Mouse (Mus musculus) neural tube, embryonic 15.5 days (tissue): ENCODE measurements around the gene Susd1. TPM values are rescaled to one million over a fixed set of nuclear protein-coding genes. Genes with fewer than 3 reads are reported as not detected.
"Not testable (repeated sequence)": the region's sequence is repeated elsewhere in the genome, so short reads cannot be mapped to it uniquely, and the experiment has no call there.

Experiments
- ATAC-seq: fragments of 200-750 bp; cut with Nextera tagmentation; 2 replicates; pipeline ENCODE4 v1.8.0; 2017; ENCODE audit warnings: mild to moderate bottlenecking, moderate TSS enrichment, moderate library complexity; ENCODE audit not compliant: low FRiP score
- H3K27ac ChIP-seq: fragments of 300-500 bp; sonication (generic); replicated peaks from 2 replicates; pipeline ENCODE4 v1.5.1; 2015; ENCODE audit warnings: mild to moderate bottlenecking, inconsistent platforms
- H3K27me3 ChIP-seq: fragments of 300-500 bp; sonication (generic); replicated peaks from 2 replicates; pipeline ENCODE4 v1.6.1; 2015; ENCODE audit warnings: inconsistent platforms
- H3K36me3 ChIP-seq: fragments of 300-500 bp; sonication (generic); 2 replicates; pipeline ENCODE4 v1.6.1; 2015; ENCODE audit warnings: inconsistent platforms
- H3K4me1 ChIP-seq: fragments of 300-500 bp; sonication (generic); 2 replicates; pipeline ENCODE4 v1.6.1; 2015; ENCODE audit warnings: inconsistent platforms
- H3K4me2 ChIP-seq: fragments of 300-500 bp; sonication (generic); 2 replicates; pipeline ENCODE4 v1.6.1; 2015; ENCODE audit warnings: inconsistent platforms, mild to moderate bottlenecking, moderate library complexity
- H3K4me3 ChIP-seq: fragments of 300-500 bp; sonication (generic); replicated peaks from 2 replicates; pipeline ENCODE4 v1.5.1; 2015; ENCODE audit warnings: mild to moderate bottlenecking, inconsistent platforms
- H3K9ac ChIP-seq: fragments of 300-500 bp; sonication (generic); replicated peaks from 2 replicates; pipeline ENCODE4 v1.6.1; 2015; ENCODE audit warnings: mild to moderate bottlenecking, inconsistent platforms
- H3K9me3 ChIP-seq: fragments of 300-500 bp; sonication (generic); replicated peaks from 2 replicates; pipeline ENCODE4 v1.6.1; 2016; ENCODE audit warnings: inconsistent platforms
- WGBS: fragments of 180-500 bp; shearing (Covaris S2); methylation state at CpG from one replicate; pipeline ENCODE4 v1.1.7; 2015; ENCODE audit warnings: mixed read lengths; 5-methylcytosine and 5-hydroxymethylcytosine counted together
- polyA plus RNA-seq: library from polyadenylated mRNA; unstranded; fragments of >200 nt; fragmentation: Nextera tagmentation; extraction: Ambion mirVana; gene quantifications from 2 replicates; pipeline ENCODE4 v1.2.1, GENCODE M21; 2015

Gene Susd1
- polyA plus RNA-seq, 1 experiment from 2014 or later, result 2.8 TPM

DNA sequence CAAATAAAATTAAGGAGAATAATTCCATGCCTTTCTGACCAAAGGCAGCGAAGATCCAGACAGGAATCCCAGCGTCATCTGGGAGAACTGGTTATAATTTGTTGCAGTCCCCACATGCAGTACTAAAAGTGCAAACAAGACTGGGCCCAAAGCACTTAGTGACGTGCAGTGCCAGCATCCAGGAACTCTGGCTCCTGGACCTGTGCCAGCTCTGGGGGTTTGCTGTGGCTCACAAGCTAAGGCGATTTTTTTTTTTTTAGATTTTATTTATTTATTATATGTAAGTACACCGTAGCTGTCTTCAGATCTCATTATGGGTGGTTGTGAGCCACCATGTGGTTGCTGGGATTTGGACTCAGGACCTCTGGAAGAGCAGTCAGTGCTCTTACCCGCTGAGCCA, 152.1 kb downstream of the Susd1 start:
- WGBS, result 75% methylated on average over 6 of the region's 6 CpGs

DNA sequence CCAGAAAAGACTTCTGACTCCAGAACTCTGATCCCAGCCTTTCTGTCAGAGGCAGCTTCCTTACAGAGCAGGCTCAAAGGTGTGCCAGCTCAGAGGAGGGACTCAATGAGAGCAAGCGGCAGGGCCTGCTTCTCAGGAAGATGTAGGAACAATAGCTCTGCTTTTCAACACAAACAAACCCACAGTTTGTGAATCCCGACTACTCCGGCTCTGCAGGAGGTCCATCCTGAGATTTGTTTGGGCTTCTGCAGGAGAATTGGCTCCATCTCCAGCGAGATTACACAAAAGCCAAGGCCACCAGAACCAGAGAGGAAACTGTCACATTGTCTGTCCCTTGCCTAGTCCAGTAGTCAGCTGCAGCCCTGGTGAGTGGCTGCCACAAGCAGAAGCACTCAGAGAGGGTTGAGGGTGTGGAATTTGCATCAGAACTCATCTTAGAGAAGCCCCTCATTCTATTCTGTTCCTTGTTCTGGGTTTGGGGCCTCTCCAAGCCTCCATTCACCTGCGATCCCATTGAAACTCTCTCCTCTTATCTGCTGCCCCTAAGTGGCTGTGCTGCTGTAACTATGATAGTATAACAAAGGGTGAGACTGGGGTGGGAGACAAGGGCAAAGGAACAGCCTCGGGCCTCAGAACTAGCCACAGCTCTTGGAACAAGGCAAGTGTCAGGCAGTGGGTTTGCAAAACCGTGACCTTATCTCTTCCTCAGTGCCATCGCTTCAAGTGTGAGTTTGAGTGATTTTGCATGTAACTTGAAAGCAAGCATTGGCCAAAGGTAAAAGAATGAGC, 155.5 kb downstream of the Susd1 start:
- H3K4me3 ChIP-seq, result no peak overlapping the region
- no peak for ATAC-seq
- H3K27me3 ChIP-seq, result no peaks in the 10 kb centered on the region
- H3K27ac ChIP-seq, result no peak overlapping the region
- no peaks in the 10 kb centered on the region for H3K9me3 ChIP-seq
- WGBS, result 48% methylated on average over 8 of the region's 8 CpGs
- H3K4me2 ChIP-seq, result no peak overlapping the region
- no peak overlapping the region for H3K9ac ChIP-seq
- no peaks in the 10 kb centered on the region for H3K4me1 ChIP-seq
- H3K36me3 ChIP-seq, result no peaks in the 10 kb centered on the region

More for the DNA sequence above, 152.1 kb downstream of the Susd1 start:
- ATAC-seq, H3K27ac ChIP-seq, H3K9ac ChIP-seq, H3K27me3 ChIP-seq, H3K36me3 ChIP-seq, H3K9me3 ChIP-seq, H3K4me3 ChIP-seq, H3K4me2 ChIP-seq, H3K4me1 ChIP-seq: not testable (repeated sequence)

DNA sequence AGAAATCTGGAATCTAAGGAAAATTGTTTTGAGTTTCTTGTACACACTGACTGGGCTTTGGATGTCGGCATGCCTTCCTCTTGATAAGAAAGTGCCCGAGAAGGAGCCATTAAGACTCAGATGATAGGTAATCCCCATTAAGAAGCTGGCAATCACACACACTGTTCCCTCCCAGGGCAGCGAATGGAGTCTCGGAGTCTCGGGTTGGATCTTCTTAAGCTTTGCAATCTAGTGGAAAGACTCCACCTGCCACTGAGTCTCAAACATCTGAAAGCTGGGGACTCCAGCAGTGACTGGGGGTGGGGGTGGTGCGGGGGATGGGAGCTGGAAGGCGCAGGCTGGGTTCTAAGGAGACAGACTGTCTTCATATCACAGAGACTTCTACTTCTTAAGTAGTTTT, 156.3 kb downstream of the Susd1 start:
- 60% methylated on average over 7 of the region's 7 CpGs for WGBS

DNA sequence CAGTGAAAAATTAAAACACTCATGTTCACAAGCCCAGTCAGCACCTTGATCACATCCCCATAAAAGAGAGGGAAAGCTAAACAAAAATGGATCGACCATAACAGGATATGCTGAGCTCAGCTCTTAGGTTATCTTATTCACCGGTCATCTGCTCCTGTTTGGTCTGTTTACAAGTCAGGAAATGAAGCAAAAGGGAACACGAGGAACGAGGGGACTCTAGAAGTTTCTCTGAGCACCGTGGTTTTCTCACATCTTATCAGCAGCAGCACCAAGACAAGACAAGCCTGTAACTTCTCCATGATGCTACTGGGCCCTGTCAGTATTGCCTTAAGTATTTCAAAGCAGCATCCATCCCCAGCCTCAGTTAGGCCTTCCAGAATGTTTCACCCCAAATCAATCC, 157.6 kb downstream of the Susd1 start:
- Histone ChIP-seq H3K36me3 (no peaks in the 10 kb centered on the region), H3K4me3 (no peak overlapping the region), H3K27me3 (no peaks in the 10 kb centered on the region), H3K4me1 (no peaks in the 10 kb centered on the region), H3K4me2 (no peak overlapping the region), H3K27ac (no peak overlapping the region), H3K9ac (no peak overlapping the region), H3K9me3 (no peaks in the 10 kb centered on the region)
- 80% methylated on average over 5 of the region's 5 CpGs for WGBS
- no peak for ATAC-seq

More for the DNA sequence above, 156.3 kb downstream of the Susd1 start:
- H3K27me3 ChIP-seq, result no peaks in the 10 kb centered on the region
- H3K4me3 ChIP-seq, result no peak overlapping the region
- H3K4me1 ChIP-seq, result no peaks in the 10 kb centered on the region
- no peak overlapping the region for H3K27ac ChIP-seq
- H3K4me2 ChIP-seq, result no peak overlapping the region
- no peak for ATAC-seq
- H3K9me3 ChIP-seq, result no peaks in the 10 kb centered on the region
- H3K9ac ChIP-seq, result no peak overlapping the region
- H3K36me3 ChIP-seq, result no peaks in the 10 kb centered on the region

DNA sequence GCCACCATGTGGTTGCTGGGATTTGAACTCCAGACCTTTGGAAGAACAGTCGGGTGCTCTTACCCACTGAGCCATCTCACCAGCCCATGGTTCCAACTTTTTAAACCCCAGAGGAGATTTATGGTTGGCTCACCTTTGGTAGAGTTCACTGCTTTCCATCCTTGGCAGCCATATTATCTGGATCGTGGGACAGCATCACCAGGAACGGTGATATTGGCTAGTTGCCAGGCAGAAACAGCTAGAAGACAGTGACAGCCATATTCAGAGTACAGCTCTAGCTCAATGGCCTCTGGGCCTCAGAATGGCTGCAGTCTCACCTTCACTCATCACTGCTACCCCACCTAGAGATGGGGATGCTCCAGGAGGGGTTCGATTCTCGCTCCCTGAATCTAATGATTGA, 159.3 kb downstream of the Susd1 start:
- Histone ChIP-seq H3K27me3 (no peaks in the 10 kb centered on the region), H3K4me2 (no peak overlapping the region), H3K4me1 (no peaks in the 10 kb centered on the region), H3K27ac (no peak overlapping the region), H3K36me3 (no peaks in the 10 kb centered on the region), H3K4me3 (no peak overlapping the region), H3K9ac (no peak overlapping the region), H3K9me3 (no peaks in the 10 kb centered on the region)
- no peak for ATAC-seq
- 86% methylated on average over 5 of the region's 5 CpGs for WGBS

DNA sequence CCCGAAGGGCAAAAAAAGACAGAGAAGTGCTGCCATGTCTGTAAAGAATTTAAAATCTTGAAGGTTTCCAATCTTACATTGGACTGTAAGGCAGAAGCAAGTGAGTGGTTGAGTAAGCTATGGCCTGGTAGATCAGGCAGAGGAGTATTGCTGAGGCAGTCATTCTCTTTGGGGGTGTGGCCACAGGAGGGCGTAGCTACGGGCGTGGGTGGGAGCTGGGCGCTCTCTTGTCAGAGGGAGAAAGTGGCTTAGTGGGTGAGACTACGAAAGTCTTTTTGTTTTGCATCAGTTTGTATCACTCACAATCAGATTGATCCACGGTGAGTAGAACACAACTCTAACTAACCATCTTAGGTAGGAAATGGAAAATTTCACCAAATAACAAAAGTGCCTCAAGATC, 160.0 kb downstream of the Susd1 start:
- Histone ChIP-seq H3K36me3 (no peaks in the 10 kb centered on the region), H3K4me1 (no peaks in the 10 kb centered on the region), H3K9me3 (no peaks in the 10 kb centered on the region), H3K4me2 (no peak overlapping the region), H3K27me3 (no peaks in the 10 kb centered on the region), H3K27ac (no peak overlapping the region), H3K9ac (no peak overlapping the region), H3K4me3 (no peak overlapping the region)
- 89% methylated on average over 7 of the region's 7 CpGs for WGBS
- no peak for ATAC-seq

DNA sequence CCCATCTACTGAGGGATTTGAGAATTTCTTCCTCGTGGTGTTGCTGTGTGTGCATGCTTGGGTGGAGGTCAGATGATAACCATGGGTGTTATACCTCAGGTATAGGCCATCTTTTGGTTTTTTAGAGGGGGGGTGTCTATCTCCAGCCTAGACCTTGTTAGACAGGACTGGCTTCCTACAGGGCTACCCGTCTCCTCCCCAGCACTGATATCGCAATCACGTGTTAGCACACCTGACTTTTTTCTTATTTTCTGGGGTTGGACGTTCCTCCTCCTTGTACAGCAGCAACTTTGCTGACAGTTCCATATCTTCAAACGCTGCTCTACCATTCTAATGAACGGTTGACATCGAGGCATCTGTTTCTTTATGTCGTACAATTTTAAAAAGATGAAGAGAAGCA, 160.5 kb downstream of the Susd1 start:
- WGBS, result 96% methylated on average over 9 of the region's 9 CpGs
- Histone ChIP-seq H3K27ac (no peak overlapping the region), H3K9me3 (no peaks in the 10 kb centered on the region), H3K4me3 (no peak overlapping the region), H3K36me3 (no peaks in the 10 kb centered on the region), H3K27me3 (no peaks in the 10 kb centered on the region), H3K4me1 (no peaks in the 10 kb centered on the region), H3K9ac (no peak overlapping the region), H3K4me2 (no peak overlapping the region)
- ATAC-seq, result no peak

DNA sequence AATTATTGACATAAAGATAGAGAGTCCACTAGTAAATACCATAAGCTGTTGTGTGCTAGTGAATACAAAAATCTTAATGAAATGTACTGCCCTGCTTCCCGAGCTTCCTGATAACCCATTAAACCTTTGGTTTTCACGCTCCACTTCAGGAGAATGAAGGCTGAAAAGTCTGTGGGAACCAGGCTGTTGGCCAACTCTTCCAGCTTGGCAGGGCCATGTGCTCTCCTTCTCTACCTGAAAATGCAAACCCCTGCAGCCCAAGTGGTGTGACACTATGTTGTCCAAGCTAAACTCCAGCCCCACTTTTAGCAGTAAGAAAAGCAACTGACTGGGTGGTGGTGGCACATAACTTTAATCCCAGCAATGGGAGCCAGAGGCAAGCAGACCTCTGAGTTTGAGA, 162.5 kb downstream of the Susd1 start:
- Histone ChIP-seq H3K27ac (no peak overlapping the region), H3K27me3 (no peaks in the 10 kb centered on the region), H3K9me3 (no peaks in the 10 kb centered on the region), H3K4me1 (no peaks in the 10 kb centered on the region), H3K4me2 (no peak overlapping the region), H3K4me3 (no peak overlapping the region), H3K36me3 (no peaks in the 10 kb centered on the region), H3K9ac (no peak overlapping the region)
- 67% methylated on average over 2 of the region's 2 CpGs for WGBS
- no peak for ATAC-seq

DNA sequence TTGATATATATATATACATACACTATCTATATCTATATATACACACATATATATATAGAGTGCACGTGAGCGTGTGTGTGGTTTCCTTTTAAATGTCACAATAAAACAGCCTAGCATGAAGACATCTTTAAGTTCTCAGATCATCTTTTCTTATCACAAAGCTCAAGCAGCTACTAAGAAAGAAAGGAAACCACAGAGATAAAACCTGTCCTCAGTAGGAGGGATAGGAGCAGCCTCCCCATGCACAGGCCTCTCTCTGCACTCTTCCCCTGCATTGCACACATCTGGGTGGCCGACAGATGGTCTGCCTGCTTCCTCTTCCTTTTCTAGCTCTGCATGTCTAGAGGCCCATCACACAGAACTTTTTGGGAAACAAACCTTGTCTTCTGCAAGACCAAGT, 162.9 kb downstream of the Susd1 start:
- Histone ChIP-seq H3K4me2 (no peak overlapping the region), H3K9ac (no peak overlapping the region), H3K4me3 (no peak overlapping the region), H3K27me3 (no peaks in the 10 kb centered on the region), H3K27ac (no peak overlapping the region), H3K9me3 (no peaks in the 10 kb centered on the region), H3K36me3 (no peaks in the 10 kb centered on the region), H3K4me1 (no peaks in the 10 kb centered on the region)
- no peak for ATAC-seq
- WGBS, result 85% methylated on average over 3 of the region's 3 CpGs

DNA sequence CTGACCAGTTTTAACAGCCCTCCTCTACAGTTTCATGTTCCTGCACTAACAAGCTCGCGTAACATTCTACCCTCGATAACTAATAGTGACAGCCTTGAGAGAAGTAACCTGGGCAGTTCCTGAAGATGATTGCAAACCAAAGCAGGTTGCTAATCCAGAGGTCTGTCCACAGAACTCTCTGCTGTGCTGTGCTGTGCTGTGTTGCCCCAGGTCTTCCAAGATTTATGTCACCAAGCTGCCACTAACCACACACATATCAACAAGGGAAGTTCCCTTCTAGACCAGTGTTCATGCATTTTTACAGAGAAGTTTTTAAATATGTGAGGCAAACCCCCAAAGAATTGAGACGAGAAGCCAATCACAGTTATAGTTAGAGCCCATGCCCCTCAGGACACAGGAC, 164.3 kb downstream of the Susd1 start:
- H3K27ac ChIP-seq, result no peak overlapping the region
- no peak for ATAC-seq
- H3K4me1 ChIP-seq, result no peaks in the 10 kb centered on the region
- no peaks in the 10 kb centered on the region for H3K9me3 ChIP-seq
- H3K9ac ChIP-seq, result no peak overlapping the region
- no peaks in the 10 kb centered on the region for H3K36me3 ChIP-seq
- 78% methylated on average over 4 of the region's 4 CpGs for WGBS
- H3K4me3 ChIP-seq, result no peak overlapping the region
- no peaks in the 10 kb centered on the region for H3K27me3 ChIP-seq
- no peak overlapping the region for H3K4me2 ChIP-seq

DNA sequence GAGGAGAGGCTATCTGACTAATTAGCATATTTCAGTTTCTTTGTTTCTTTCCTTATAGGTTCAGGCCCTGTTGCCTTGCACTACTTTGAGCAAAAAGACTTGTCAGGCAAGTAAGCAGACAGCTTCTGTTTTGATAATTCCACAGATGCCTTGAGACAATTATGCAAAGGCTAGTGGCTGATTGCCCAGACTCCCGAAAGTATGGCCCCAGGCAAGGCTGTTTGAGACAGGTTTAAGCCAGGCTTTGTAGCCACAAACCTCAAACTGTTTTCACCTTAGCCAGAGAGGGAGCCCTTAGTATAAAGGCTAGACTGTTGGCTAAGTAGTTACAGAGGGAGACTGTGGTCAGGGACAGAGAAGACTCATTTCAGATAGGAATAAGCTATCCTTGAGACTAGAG, 165.1 kb downstream of the Susd1 start:
- ATAC-seq, result no peak
- Histone ChIP-seq H3K9ac (no peak overlapping the region), H3K27me3 (no peaks in the 10 kb centered on the region), H3K4me1 (no peaks in the 10 kb centered on the region), H3K9me3 (no peaks in the 10 kb centered on the region), H3K4me3 (no peak overlapping the region), H3K27ac (no peak overlapping the region), H3K36me3 (no peaks in the 10 kb centered on the region), H3K4me2 (no peak overlapping the region)
- 31% methylated on average over 1 of the region's 1 CpGs for WGBS

DNA sequence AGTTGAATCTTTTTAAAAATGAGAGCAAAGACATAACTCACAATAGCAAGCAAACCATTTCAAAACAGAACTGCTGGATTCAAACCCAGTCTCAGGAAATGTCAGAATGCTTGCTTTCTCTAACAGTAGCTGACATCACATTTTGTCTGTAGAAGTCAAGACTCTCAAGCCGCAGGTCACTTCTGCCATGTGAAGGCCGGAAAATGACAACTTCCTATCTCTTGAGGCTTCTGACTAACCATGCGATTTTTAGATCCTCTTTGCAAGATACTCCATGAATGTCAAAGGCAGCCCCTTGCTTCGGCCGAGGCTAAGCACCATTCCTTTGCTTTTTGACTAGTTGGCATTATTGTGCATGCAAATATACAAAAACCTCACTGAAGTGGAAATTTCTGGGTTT, 172.8 kb downstream of the Susd1 start:
- 93% methylated on average over 5 of the region's 5 CpGs for WGBS
- no peak overlapping the region for H3K9ac ChIP-seq
- H3K27me3 ChIP-seq, result no peaks in the 10 kb centered on the region
- no peaks in the 10 kb centered on the region for H3K36me3 ChIP-seq
- no peak overlapping the region for H3K27ac ChIP-seq
- no peaks in the 10 kb centered on the region for H3K9me3 ChIP-seq
- no peaks in the 10 kb centered on the region for H3K4me1 ChIP-seq
- ATAC-seq, result no peak
- no peak overlapping the region for H3K4me2 ChIP-seq
- H3K4me3 ChIP-seq, result no peak overlapping the region
